Mouse (Mus musculus): Measurements from ENCODE around the gene Tcte3.
"Not testable (repeated sequence)": the region's sequence is repeated elsewhere in the genome, so short reads cannot be mapped to it uniquely, and the experiment has no call there.

The Tcte3 gene

GRCm38 (mm10) chr17:15031414-15031813, 9.9 kb downstream of the Tcte3 start:
- DNase-seq (ENCODE audit: low read depth, low spot score), result not testable (repeated sequence)

GRCm38 (mm10) chr17:15025513-15025912, 15.8 kb downstream of the Tcte3 start:
- DNase-seq (ENCODE audit: low read depth, low spot score), result not testable (repeated sequence)

GRCm38 (mm10) chr17:15024502-15025193, 16.6 kb downstream of the Tcte3 start:
- not testable (repeated sequence) for DNase-seq (ENCODE audit: low read depth, low spot score)

- DNase-seq (ENCODE audit: low read depth, low spot score), result not testable (repeated sequence)
These were observed 17.3 kb downstream of the Tcte3 start for GRCm38 (mm10) chr17:15023878-15024492.

- not testable (repeated sequence) for DNase-seq (ENCODE audit: low read depth, low spot score)
These were observed 19.6 kb downstream of the Tcte3 start for GRCm38 (mm10) chr17:15021503-15022220.

- DNase-seq (ENCODE audit: low read depth, low spot score), result not testable (repeated sequence)
These were observed 31.4 kb downstream of the Tcte3 start, which contains the start of gene Gm3435 for GRCm38 (mm10) chr17:15009706-15010413. Gene Gm3435 (plus strand): TSS chr17:15010176.

GRCm38 (mm10) chr17:15009088-15009487, 32.2 kb downstream of the Tcte3 start:
- not testable (repeated sequence) for DNase-seq (ENCODE audit: low read depth, low spot score)

- DNase-seq (ENCODE audit: low read depth, low spot score), result not testable (repeated sequence)
These were observed 41.2 kb downstream of the Tcte3 start for GRCm38 (mm10) chr17:15000047-15000446.

- DNase-seq (ENCODE audit: low read depth, low spot score), result not testable (repeated sequence)
These were observed 47.1 kb downstream of the Tcte3 start for GRCm38 (mm10) chr17:14994140-14994539.

GRCm38 (mm10) chr17:14993139-14993832, 48.0 kb downstream of the Tcte3 start:
- DNase-seq (ENCODE audit: low read depth, low spot score), result not testable (repeated sequence)

GRCm38 (mm10) chr17:14992522-14993138, 48.7 kb downstream of the Tcte3 start:
- DNase-seq (ENCODE audit: low read depth, low spot score), result not testable (repeated sequence)

- not testable (repeated sequence) for DNase-seq (ENCODE audit: low read depth, low spot score)
These were observed 51.1 kb downstream of the Tcte3 start for GRCm38 (mm10) chr17:14990116-14990702.

GRCm38 (mm10) chr17:14978362-14979038, 62.8 kb downstream of the Tcte3 start, which contains the start of the genes 9030025P20Rik and Gm3417:
Gene 9030025P20Rik (plus strand): TSS chr17:14978468.
Gene Gm3417 (minus strand): TSS chr17:14978790.
- not testable (repeated sequence) for DNase-seq (ENCODE audit: low read depth, low spot score)

GRCm38 (mm10) chr17:14977718-14978361, 63.4 kb downstream of the Tcte3 start:
- DNase-seq (ENCODE audit: low read depth, low spot score), result not testable (repeated sequence)
